Mouse (Mus musculus): ENCODE measurements at regions not wholly inside any gene's neighbourhood (a gene's known extent, or its start where the extent isn't known, plus 50 kb on each side); places are given as distances from the start of the nearest gene placed in this dataset.
"Not testable (repeated sequence)": the region's sequence is repeated elsewhere in the genome, so short reads cannot be mapped to it uniquely, and the experiment has no call there.

- no peak for DNase-seq (ENCODE audit: low read depth, low spot score)
Observed at GRCm38 (mm10) chr13:5605418-5605817, 255.9 kb upstream of the Klf6 start.

DNA sequence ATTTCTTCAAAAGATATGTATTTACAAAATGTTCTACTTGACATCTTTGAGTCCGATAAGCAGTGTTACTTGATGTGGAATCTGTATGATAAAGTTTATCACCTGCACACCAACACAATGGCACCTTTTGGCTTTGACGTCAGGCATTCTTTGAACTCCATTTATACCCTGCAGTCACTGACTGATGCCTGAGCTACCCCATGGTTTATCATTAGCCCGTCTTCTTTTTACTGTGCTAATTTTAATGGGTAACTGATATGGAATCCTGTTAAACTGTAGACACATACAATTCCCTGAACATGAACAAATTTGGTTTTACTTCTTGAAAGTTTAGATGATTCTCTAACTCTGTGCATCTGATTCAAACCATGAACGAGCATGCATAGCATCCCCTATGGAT lies 253.8 kb upstream of the Klf6 start:
- no peak for DNase-seq (ENCODE audit: low read depth, low spot score)

DNA sequence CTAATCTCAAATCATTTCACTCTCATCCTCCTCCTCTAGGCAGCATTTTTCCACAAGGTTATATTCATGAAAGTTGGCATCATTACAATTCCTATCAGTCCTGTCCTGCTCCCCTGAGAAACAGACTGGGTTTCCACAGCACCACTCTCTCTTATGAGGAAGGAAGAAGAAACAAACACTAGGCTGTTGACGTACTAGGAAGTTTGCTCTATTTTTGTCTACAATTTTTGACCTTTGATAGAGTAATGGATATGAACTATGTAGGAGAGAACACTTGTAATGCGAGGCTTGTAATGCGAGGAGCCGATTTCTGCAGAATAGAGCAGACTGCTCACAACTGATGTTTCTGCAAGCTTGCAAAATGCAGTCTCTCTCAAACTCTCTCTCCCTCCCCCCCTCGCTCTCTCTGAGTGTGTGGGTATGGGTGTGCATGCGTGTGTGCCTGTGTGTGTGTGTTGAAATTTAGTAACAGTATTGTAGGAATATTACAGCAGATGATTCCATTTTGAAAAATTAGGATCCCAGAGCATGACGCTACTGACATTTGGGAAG lies 247.0 kb upstream of the Klf6 start:
- DNase-seq (ENCODE audit: low read depth, low spot score), result no peak

- DNase-seq (ENCODE audit: low read depth, low spot score), result no peak
Observed at GRCm38 (mm10) chr13:5614833-5615232, 246.4 kb upstream of the Klf6 start.

- DNase-seq (ENCODE audit: low read depth, low spot score), result no peak
Observed at GRCm38 (mm10) chr13:5615327-5615726, 246.0 kb upstream of the Klf6 start.

- no peak for DNase-seq (ENCODE audit: low read depth, low spot score)
Observed at GRCm38 (mm10) chr13:5628124-5628523, 233.2 kb upstream of the Klf6 start.

DNA sequence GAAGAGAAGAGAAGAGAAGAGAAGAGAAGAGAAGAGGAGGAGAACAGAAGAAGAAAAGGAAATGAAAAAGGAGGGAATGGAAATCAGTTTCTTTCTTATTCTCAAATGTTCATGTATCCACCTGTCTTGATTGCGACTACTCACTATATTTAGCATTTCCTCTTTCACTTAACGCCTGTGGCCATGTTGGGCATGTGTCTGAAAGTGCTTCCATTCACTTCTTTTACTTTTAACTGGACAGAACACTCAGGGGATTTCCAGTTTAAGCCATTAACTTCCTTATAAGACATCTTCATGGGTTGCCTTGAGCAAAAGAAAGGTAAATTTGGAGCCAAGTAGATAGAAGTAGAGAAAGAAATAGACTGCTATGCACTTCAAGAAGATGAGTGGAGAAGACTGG lies 226.3 kb upstream of the Klf6 start:
- no peak for DNase-seq (ENCODE audit: low read depth, low spot score)

- no peak for DNase-seq (ENCODE audit: low read depth, low spot score)
Observed at GRCm38 (mm10) chr13:5641743-5642510, 219.4 kb upstream of the Klf6 start.

- no peak for DNase-seq (ENCODE audit: low read depth, low spot score)
Observed at GRCm38 (mm10) chr13:5648276-5648675, 213.0 kb upstream of the Klf6 start.

GRCm38 (mm10) chr13:5657556-5657955 lies 203.7 kb upstream of the Klf6 start:
- no peak for DNase-seq (ENCODE audit: low read depth, low spot score)

- DNase-seq (ENCODE audit: low read depth, low spot score), result no peak
Observed at GRCm38 (mm10) chr13:5666235-5667007, 194.9 kb upstream of the Klf6 start.

DNA sequence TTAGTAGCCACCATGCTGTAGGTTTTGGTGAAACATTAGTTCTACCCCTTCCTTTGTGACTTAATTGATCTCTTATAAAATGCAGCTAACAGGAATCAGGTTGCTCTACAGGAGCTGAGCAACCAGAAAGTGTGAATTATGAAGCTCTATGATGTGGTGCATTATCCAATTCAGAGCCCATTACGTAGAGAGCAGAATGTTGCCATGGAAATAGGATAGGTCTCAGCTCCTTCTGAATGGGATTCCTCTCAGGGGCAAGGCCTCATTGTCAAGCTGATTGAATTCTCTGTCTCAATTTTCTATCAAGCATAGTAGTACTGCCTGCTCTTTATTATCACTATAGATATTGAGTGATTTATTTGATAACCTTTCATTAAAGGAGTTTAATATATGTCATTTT lies 185.6 kb upstream of the Klf6 start:
- no peak for DNase-seq (ENCODE audit: low read depth, low spot score)

DNA sequence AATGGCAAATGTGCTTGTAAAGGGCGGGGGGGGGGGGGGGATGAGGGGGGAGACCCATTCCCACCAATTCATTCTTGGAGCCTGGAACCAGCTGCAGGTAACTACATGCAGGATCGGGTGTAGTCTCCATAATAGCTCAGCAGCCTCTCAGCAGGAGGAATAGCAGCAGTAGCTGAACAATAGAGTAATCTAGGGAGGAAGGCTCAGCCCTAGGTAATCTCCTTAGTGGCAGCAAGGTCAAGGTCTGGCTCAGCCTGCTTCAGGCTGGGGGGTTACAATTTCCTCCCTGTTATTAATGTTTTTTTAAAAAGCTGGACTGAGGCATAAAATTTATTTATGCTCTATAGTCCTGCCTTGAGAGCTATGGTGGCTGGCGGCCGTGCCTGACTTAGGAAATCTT lies 171.2 kb upstream of the Klf6 start:
- no peak for DNase-seq (ENCODE audit: low read depth, low spot score)

- not testable (repeated sequence) for DNase-seq (ENCODE audit: low read depth, low spot score)
Observed at GRCm38 (mm10) chr13:5690680-5691079, 170.6 kb upstream of the Klf6 start.

DNA sequence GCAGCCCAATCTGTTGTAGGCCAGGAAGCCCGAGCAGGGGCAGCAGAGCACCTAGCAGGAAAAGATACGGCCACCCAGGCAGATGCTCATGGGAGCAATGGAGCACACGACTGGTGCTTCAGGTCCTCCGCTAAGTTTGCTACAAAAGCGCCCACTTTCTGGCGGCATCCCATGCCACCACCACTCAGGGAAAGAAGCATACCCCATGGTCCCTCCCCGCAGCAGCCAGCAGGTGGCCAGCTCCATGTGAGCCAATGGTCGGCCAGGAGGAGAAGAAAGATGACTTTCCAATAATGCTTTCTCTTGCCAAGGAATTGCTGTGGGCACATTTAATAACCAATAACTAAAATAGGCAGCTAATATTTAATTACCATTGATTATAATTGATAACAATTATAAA lies 166.7 kb upstream of the Klf6 start:
- no peak for DNase-seq (ENCODE audit: low read depth, low spot score)

DNA sequence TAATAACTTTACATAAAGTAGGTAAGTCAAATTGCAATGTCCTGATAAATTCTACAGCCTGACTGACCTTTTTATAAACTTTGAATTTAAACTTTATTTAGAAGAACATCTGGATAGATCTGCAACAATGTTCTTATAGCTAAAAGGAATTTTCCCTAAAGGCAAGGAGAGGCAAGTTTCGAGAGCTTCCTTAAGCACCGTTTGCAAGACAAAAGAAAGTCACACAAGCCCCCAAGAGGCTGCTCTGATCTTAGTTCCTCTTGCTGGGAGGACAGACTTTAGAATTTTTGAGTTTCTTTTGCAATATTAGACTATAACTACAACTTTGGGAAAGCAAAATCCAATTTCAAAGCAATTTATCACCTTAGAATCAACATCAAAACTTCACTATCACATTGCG lies 165.7 kb upstream of the Klf6 start:
- not testable (repeated sequence) for DNase-seq (ENCODE audit: low read depth, low spot score)

DNA sequence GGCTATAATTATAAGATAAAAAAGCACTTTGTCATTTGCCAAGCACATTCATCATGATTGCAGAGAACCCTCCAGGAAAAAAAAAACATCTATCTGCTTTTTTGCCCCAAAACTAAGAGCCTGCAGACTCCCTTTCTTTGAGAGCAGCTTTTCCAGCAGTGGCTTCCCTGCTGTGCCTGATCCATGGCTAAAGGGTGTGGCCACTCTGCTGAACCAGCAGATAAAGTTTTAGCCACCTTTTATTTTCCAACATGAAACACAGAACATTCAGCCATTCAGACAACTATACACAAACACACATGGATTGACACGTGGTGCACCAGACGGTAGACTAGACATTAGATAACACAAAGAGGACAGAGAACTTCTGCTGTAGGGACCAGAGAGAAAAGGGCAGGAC lies 164.9 kb upstream of the Klf6 start:
- no peak for DNase-seq (ENCODE audit: low read depth, low spot score)

DNA sequence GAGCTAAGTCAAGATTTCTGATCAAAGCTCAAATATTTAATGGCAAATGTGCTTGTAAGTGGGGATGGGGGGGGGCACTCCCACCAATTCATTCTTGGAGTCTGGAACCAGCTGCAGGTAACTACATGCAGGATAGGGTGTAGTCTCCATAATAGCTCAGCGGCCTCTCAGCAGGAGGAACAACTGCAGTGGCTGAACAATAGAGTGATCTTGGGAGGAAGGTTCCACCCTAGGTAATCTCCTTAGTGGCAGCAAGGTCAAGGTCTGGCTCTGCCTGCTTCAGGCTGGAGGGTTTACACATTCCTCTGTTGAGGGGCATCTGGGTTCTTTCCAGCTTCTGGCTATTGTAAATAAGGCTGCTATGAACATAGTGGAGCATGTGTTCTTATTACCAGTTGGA lies 164.0 kb upstream of the Klf6 start:
- not testable (repeated sequence) for DNase-seq (ENCODE audit: low read depth, low spot score)

- DNase-seq (ENCODE audit: low read depth, low spot score), result no peak
Observed at GRCm38 (mm10) chr13:5702071-5702470, 159.2 kb upstream of the Klf6 start.

DNA sequence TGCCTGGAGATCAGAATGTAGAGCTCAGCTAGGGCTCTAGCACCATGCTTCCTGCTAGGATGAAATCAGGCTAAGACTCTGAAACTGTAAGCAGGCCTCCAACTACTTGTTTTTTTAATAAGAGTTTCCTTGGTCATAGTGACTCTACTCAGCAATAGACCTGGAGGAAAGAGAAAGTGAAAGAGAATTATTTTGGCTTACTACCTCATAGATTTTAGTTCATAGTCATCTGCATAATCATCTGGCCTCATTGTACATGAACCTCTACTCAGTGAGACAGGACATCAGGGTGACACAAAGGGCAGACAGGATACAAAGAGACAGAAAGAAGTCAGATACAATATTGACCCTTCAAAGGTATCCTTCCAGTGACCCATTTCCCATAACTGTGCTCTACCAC lies 156.3 kb upstream of the Klf6 start:
- peak; percentile 47 for DNase-seq (ENCODE audit: low read depth, low spot score)

DNA sequence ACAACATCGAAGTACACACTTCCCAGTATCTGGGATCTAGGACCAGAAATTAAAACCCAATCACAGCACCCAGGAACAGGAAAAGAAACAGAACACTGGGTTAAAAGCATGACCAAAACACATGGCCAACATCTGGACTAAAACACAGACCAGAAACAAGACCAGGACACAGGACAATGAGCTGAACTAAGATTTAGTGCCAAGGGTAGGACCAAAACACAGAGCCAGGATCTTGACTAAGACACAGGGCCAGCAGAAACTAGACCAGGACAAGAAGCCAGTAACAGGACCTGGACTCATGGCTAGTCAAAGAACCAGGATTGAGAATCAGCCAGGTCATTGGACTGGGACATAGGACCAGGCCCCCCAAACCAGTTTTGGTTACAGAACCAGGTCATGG lies 149.6 kb upstream of the Klf6 start:
- DNase-seq (ENCODE audit: low read depth, low spot score), result no peak

DNA sequence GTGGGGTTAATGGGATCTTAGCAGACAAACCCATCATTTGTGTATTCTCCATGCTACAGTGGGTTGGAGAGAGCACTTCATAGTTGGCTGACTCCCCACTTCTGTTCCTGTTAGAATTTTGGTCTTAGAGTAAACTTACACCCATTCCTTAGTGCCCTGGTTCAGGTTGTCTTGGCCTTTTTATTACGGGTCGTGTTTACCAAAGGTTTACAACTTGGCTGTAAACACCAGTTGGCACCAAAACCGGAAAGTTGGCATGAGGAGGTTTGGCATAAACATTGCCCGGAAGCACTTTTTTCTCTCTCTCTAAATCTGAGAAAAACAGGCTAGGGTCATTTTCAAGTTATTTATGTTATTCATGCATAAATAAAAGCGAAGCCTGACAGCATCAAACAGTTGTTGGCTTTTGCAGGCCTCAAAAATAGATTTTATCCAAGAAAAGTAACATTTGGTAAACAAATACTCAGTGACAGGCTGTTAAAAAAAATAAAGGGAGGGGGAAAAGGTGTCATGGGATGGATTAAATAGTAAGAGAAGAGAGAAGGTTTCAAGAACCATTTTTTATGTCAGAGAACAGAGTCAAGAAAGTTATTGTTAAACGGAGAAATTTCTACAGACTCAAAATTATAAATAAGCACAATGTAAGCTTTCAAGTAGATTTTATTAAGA lies 148.0 kb upstream of the Klf6 start:
- DNase-seq (ENCODE audit: low read depth, low spot score), result no peak

All from CD4-positive helper T cell, adult 2 months (primary cell).